Mouse (Mus musculus) liver, postnatal 0 days (tissue): ENCODE data around the gene Got1.

Experiments
- CTCF ChIP-seq: sonication (generic); IDR thresholded peaks from 2 replicates; pipeline ENCODE4 v1.5.1; 2016; ENCODE audit warnings: antibody characterized with exemption, low read depth
- EP300 ChIP-seq: IDR thresholded peaks from 2 replicates; pipeline ENCODE4 v1.6.1; 2016; ENCODE audit warnings: antibody characterized with exemption, low read depth, mild to moderate bottlenecking

GRCm38 (mm10) chr19:43521996-43522395 is 2.4 kb downstream of the Got1 start:
- no peak for TF ChIP-seq CTCF
- no peak for TF ChIP-seq EP300
